Mouse (Mus musculus) olfactory bulb, adult 2 months (tissue): ENCODE measurements around the gene Ctf2.

Source experiments
- CTCF ChIP-seq: fragments of 200-500 bp; IDR thresholded peaks from 2 replicates; pipeline ENCODE4 v1.5.1; 2012; ENCODE audit warnings: low read depth, mild to moderate bottlenecking, low read length, moderate library complexity; ENCODE audit not compliant: insufficient read depth
- POLR2A ChIP-seq: fragments of 200-500 bp; IDR thresholded peaks from 2 replicates; pipeline ENCODE4 v1.6.1; 2012; ENCODE audit warnings: mild to moderate bottlenecking, low read depth, low read length, moderate library complexity; ENCODE audit not compliant: insufficient read depth

DNA sequence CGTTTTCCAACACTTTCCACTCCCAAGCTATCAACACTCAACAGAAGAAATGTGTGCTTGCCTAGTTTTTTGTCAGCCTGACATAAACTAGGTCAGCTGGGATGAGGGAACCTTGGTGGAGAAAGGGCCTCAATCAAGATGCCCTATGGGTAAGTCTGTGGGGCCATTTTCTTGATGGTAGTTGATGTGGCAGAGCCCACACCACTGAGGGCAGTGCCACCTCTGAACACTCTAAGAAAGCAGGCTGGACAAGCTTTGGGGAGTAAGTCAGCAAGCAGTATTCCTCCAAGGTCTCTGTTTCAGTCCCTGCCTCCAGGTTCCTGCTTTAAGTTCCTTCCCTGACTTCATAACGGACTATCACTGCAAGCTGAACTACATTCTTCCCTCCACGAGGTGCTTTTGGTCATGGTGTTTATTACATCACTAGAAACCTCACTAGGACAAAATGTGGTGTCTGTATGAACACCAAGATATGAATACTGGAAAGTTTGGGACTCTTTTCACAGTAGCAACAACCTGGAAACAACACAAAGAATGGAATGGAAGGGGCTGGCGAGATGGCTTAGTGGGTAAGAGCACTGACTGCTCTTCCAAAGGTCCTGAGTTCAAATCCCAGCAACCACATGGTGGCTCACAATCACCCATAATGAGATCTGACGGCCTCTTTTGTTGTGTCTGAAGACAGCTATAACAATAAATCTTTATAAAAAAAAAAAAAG is 22.5 kb downstream of the Ctf2 start:
- TF ChIP-seq POLR2A (no peak), CTCF (no peak)
